8 mouse cellular contexts compared by ENCODE assay signal in genomic region chr2:103795843-103796210, GRCm38 (mm10). TPM values are rescaled to one million over a fixed set of nuclear protein-coding genes. Genes with fewer than 3 reads are reported as not detected.
DNase-seq lines count a peak whose midpoint lies in the region; ATAC-seq and TF ChIP-seq lines count a peak whose summit lies in the region.

No protein-coding gene starts in this region.

- H3K9ac ChIP-seq in heart, embryonic 12.5 days, result peak overlapping the region; percentile 99
- peak overlapping the region; percentile 97 for H3K9ac ChIP-seq in kidney, postnatal 0 days (ENCODE audit: low read depth, low read length)
- peak overlapping the region; percentile 96 for H3K9ac ChIP-seq in liver, embryonic 11.5 days (ENCODE audit: low read depth, low read length)

- H3K4me1 ChIP-seq in heart, embryonic 12.5 days (replicated peaks), result peaks cover 29% of the 10 kb centered on the region
- 0 out of 2 replicates have a peak, but pooled peaks cover 8% of the 10 kb centered on the region for H3K4me1 ChIP-seq in kidney, postnatal 0 days (replicated peaks; ENCODE audit: insufficient read depth, low read length)
- H3K4me1 ChIP-seq in liver, embryonic 11.5 days (replicated peaks; ENCODE audit: control insufficient read depth, insufficient read depth, low read length), result peaks cover 17% of the 10 kb centered on the region

- peak; percentile 74 for TF ChIP-seq POLR2A in myocyte (IDR thresholded peaks at IDR 0.05; ENCODE audit: insufficient read length, low read depth)

- peaks cover 23% of the 10 kb centered on the region for H3K36me3 ChIP-seq in heart, embryonic 12.5 days
- 0 out of 2 replicates have a peak, but pooled peaks cover 12% of the 10 kb centered on the region for H3K36me3 ChIP-seq in kidney, postnatal 0 days (ENCODE audit: insufficient read depth, low read length)
- H3K36me3 ChIP-seq in liver, embryonic 11.5 days (ENCODE audit: control insufficient read depth, insufficient read depth, low read length), result peaks cover 17% of the 10 kb centered on the region; the same call in 1 of the 2 replicates
- H3K36me3 ChIP-seq in myocyte (ENCODE audit: control insufficient read depth, insufficient read depth), result peaks cover 33% of the 10 kb centered on the region
- 0 out of 2 replicates have a peak, but pooled peaks cover 5% of the 10 kb centered on the region for H3K36me3 ChIP-seq in splenic B cell, adult 2 months (ENCODE audit: control insufficient read depth, insufficient read depth, low read length, poor library complexity, severe bottlenecking)

- peak; percentile 72 for ATAC-seq in erythroid progenitor cell, adult 5-6 weeks (replicated peaks; ENCODE audit: low FRiP score, poor library complexity, severe bottlenecking)
- peak; percentile 75 for ATAC-seq in heart, embryonic 12.5 days (ENCODE audit: insufficient number of reproducible peaks, low FRiP score)
- peak; percentile 53; the same call in 1 of the 2 replicates for ATAC-seq in kidney, postnatal 0 days (replicated peaks; ENCODE audit: low FRiP score, low read depth)
- ATAC-seq in liver, embryonic 11.5 days (replicated peaks; ENCODE audit: low FRiP score), result peak; percentile 79

- WGBS in heart, embryonic 12.5 days, result 0% methylated on average over 11 of the region's 11 CpGs
- WGBS in kidney, postnatal 0 days, result 1% methylated on average over 11 of the region's 11 CpGs
- WGBS in liver, embryonic 11.5 days, result under 1% methylated on average over 11 of the region's 11 CpGs

- no peaks in the 10 kb centered on the region for H3K27me3 ChIP-seq in heart, embryonic 12.5 days (replicated peaks)
- H3K27me3 ChIP-seq in kidney, postnatal 0 days (ENCODE audit: insufficient read depth, low read length), result no peaks in the 10 kb centered on the region
- no peaks in the 10 kb centered on the region for H3K27me3 ChIP-seq in liver, embryonic 11.5 days (replicated peaks; ENCODE audit: control insufficient read depth, insufficient read depth, low read length)
- H3K27me3 ChIP-seq in myocyte (ENCODE audit: control insufficient read depth, insufficient read depth, insufficient read length), result no peaks in the 10 kb centered on the region
- H3K27me3 ChIP-seq in splenic B cell, adult 2 months (ENCODE audit: control insufficient read depth, insufficient read depth, low read length, poor library complexity, severe bottlenecking), result no peaks in the 10 kb centered on the region

- no peaks in the 10 kb centered on the region for H3K9me3 ChIP-seq in heart, embryonic 12.5 days (replicated peaks)
- no peaks in the 10 kb centered on the region for H3K9me3 ChIP-seq in kidney, postnatal 0 days (replicated peaks; ENCODE audit: low read length)
- no peaks in the 10 kb centered on the region for H3K9me3 ChIP-seq in liver, embryonic 11.5 days (ENCODE audit: control insufficient read depth, low read length)

- peak; percentile 86 for DNase-seq in CD4-positive helper T cell, adult 2 months (ENCODE audit: low read depth, low spot score)
- peak; percentile 80 for DNase-seq in brain, adult 2 months (ENCODE audit: low read depth, low spot score)
- DNase-seq in kidney, postnatal 0 days (ENCODE audit: low spot score), result peak; percentile 93
- peak; percentile 80 for DNase-seq in liver, embryonic 11.5 days (ENCODE audit: low spot score)
- peak; percentile 78 for DNase-seq in splenic B cell, adult 2 months (ENCODE audit: low read depth, low spot score)

- H3K4me2 ChIP-seq in heart, embryonic 12.5 days, result peak overlapping the region; percentile 70
- H3K4me2 ChIP-seq in kidney, postnatal 0 days (ENCODE audit: low read length), result peak overlapping the region; percentile 64
- peak overlapping the region; percentile 63 for H3K4me2 ChIP-seq in liver, embryonic 11.5 days
- H3K4me2 ChIP-seq in myocyte (ENCODE audit: low read depth), result peak overlapping the region; percentile 64

- peak overlapping the region; percentile 100 for H3K27ac ChIP-seq in heart, embryonic 12.5 days (ENCODE audit: poor library complexity, severe bottlenecking)
- peak overlapping the region; percentile 100 for H3K27ac ChIP-seq in kidney, postnatal 0 days
- peak overlapping the region; percentile 100 for H3K27ac ChIP-seq in liver, embryonic 11.5 days (ENCODE audit: low read depth, low read length)

- H3K79me2 ChIP-seq in myocyte (ENCODE audit: control insufficient read depth, insufficient read depth), result peaks cover 59% of the 10 kb centered on the region

- H3ac ChIP-seq in myocyte (ENCODE audit: control insufficient read depth, insufficient read length), result peak overlapping the region; percentile 73

- peak overlapping the region; percentile 95 for H3K4me3 ChIP-seq in heart, embryonic 12.5 days
- peak overlapping the region; percentile 87 for H3K4me3 ChIP-seq in kidney, postnatal 0 days (replicated peaks; ENCODE audit: low read depth, low read length)
- peak overlapping the region; percentile 98 for H3K4me3 ChIP-seq in liver, embryonic 11.5 days (ENCODE audit: low read depth, low read length)
- H3K4me3 ChIP-seq in myocyte, result peak overlapping the region; percentile 99

- no peak for TF ChIP-seq CTCF in kidney, postnatal 0 days (IDR thresholded peaks at IDR 0.05; ENCODE audit: low read depth)

TF ChIP-seq in myocyte, 11 proteins besides CTCF, POLR2A, EP300 and RAD21:
- no peak for TF ChIP-seq MYOG (IDR thresholded peaks at IDR 0.05; ENCODE audit: control insufficient read depth in 1 of 3, insufficient read depth in 1 of 3, insufficient read length in 2 of 3, low read depth in 2 of 3)
- peak; percentile 66 for TF ChIP-seq POLR2AphosphoS2 (IDR thresholded peaks at IDR 0.05; ENCODE audit: insufficient read length, low read depth)

RNA-seq across cellular contexts. Expression of gene Caprin1, which starts 1.6 kb away (rescaled TPM):
- total RNA-seq in erythroid progenitor cell, adult 5-6 weeks (2015; ENCODE audit: low replicate concordance), result 142 and 231 TPM in 2 replicates
- 206 and 279 TPM in 2 replicates for total RNA-seq in erythroid progenitor cell, adult 5-6 weeks (2017; ENCODE audit: low replicate concordance)
- polyA plus RNA-seq in heart, embryonic 12.5 days (2016; fragmentation: Nextera tagmentation; extraction: Ambion mirVana), result 293 and 312 TPM in 2 replicates
- 206 and 215 TPM in 2 replicates for polyA plus RNA-seq in kidney, postnatal 0 days (2015; fragmentation: Nextera tagmentation; extraction: Ambion mirVana)
- polyA plus RNA-seq in liver, embryonic 11.5 days (2014; fragmentation: Nextera tagmentation; extraction: Ambion mirVana), result 345 and 405 TPM in 2 replicates
- polyA plus RNA-seq in myocyte (2012; fragmentation: generic; extraction: Trizol), result 99.6 TPM

RNA-seq across cellular contexts. Expression of gene Nat10, which starts 34.8 kb away (rescaled TPM):
- total RNA-seq in erythroid progenitor cell, adult 5-6 weeks (2015; ENCODE audit: low replicate concordance), result 5.0 and 20.1 TPM in 2 replicates
- total RNA-seq in erythroid progenitor cell, adult 5-6 weeks (2017; ENCODE audit: low replicate concordance), result 7.1 and 21.6 TPM in 2 replicates
- 17.2 and 19.1 TPM in 2 replicates for polyA plus RNA-seq in heart, embryonic 12.5 days (2016; fragmentation: Nextera tagmentation; extraction: Ambion mirVana)
- polyA plus RNA-seq in kidney, postnatal 0 days (2015; fragmentation: Nextera tagmentation; extraction: Ambion mirVana), result 13.2 and 14.4 TPM in 2 replicates
- 55.1 and 58.8 TPM in 2 replicates for polyA plus RNA-seq in liver, embryonic 11.5 days (2014; fragmentation: Nextera tagmentation; extraction: Ambion mirVana)
- polyA plus RNA-seq in myocyte (2012; fragmentation: generic; extraction: Trizol), result 20.6 TPM

Comparison
In these comparisons a context has a peak if more than half of its experiments do, and no peak if none do; other contexts are left out.
1. Peak in every context shown above with its lines: DNase-seq, ATAC-seq, H3K4me3 ChIP-seq and H3K27ac ChIP-seq.